Comparison of ENCODE assay signal across 8 mouse cellular contexts in the genomic region with DNA sequence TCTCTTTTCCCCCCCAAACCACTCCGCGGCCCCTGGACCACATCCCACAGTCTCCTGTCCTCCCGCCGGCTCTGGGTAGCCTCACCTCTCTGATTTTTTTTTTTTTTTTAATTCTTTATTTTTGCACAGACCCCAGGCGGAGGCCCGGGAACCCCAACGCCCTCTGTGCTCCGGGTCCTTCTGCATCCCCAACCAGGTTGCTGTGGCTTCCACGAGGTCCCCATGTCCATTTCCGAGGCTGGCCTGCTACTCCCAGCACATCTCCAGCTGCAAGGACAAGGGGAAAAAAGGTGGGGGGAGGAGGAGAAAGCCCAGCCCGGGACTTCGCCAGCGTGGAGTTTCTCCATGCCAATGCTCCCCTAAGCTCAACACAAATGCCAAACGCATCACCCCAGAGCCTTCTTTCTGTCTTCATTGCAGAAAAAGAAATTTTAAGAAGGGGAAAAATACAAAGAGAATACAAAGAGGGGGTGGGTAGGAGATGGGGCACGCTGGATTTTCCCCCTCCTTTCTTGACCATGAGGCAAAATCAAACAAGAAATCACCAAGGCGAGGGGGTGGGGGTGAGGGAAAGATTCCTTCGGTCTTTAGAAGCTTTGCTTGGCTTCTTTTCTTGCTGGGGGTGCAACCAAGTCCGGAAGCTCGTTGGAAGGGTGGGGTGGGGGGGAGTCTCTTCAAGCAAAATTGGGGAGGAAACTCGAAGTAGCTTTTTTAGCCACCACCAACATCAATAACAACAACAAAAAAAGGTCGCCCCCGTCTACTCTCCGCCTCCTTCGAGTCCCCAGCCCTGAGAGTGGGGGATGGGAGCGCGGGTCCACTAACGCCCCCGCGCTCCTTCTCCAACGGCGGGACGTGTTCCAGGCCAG. TPM values are rescaled to one million over a fixed set of nuclear protein-coding genes. Genes with fewer than 3 reads are reported as not detected.
DNase-seq lines count a peak whose midpoint lies in the region; ATAC-seq and TF ChIP-seq lines count a peak whose summit lies in the region.

No protein-coding gene starts in this region.

- DNase-seq in NIH3T3 (ENCODE audit: low read depth): peak; percentile 66
- DNase-seq in cerebellum, adult 18-20 months: peak; percentile 18 to 43
- peak; percentile 72 for DNase-seq in hindbrain, embryonic 14.5 days (ENCODE audit: low spot score)
- peak; percentile 42 to 59 for DNase-seq in left cerebral cortex, adult 2 months (ENCODE audit: extremely low spot score in 1 of 2, low spot score in 2 of 2)
- DNase-seq in lung, postnatal 36 days: peak; percentile 50
- peak; percentile 75 for DNase-seq in right cerebral cortex, postnatal 4 days

- peak overlapping the region; percentile 90 for H3K4me2 ChIP-seq in hindbrain, embryonic 14.5 days (replicated peaks)

- under 1% methylated on average over 32 of the region's 32 CpGs for WGBS in hindbrain, embryonic 14.5 days

- H3K9ac ChIP-seq in hindbrain, embryonic 14.5 days: peak overlapping the region; percentile 99

- intact Hi-C loops in left cerebral cortex, adult 2 months (cut with DNase I): loop anchor here (1.0 to 10.0 kb wide), 4 partner anchors 192 to 1134 kb away; no protein-coding TSS in a partner anchor

- TF ChIP-seq CTCF in left cerebral cortex, adult 2 months (IDR thresholded peaks at IDR 0.05): no peak

- peak overlapping the region; percentile 99 for H3K27ac ChIP-seq in hindbrain, embryonic 14.5 days
- H3K27ac ChIP-seq in left cerebral cortex, adult 2 months: peak overlapping the region; percentile 93

- H3K4me1 ChIP-seq in hindbrain, embryonic 14.5 days (replicated peaks; ENCODE audit: control insufficient read depth, insufficient read depth, low read length): peaks cover 24% of the 10 kb centered on the region

- H3K9me3 ChIP-seq in hindbrain, embryonic 14.5 days (ENCODE audit: control insufficient read depth, low read length): no peaks in the 10 kb centered on the region

- H3K4me3 ChIP-seq in hindbrain, embryonic 14.5 days (replicated peaks; ENCODE audit: low read length): peak overlapping the region; percentile 99
- peak overlapping the region; percentile 79 for H3K4me3 ChIP-seq in left cerebral cortex, adult 2 months

- no peaks in the 10 kb centered on the region for H3K27me3 ChIP-seq in hindbrain, embryonic 14.5 days (ENCODE audit: control insufficient read depth, insufficient read depth, low read length)

- ATAC-seq in frontal cortex, adult (ENCODE audit: low TSS enrichment): peak; percentile 10; the same call in 1 of the 2 replicates
- ATAC-seq in hindbrain, embryonic 14.5 days (ENCODE audit: low FRiP score): no peak
- ATAC-seq in megakaryocyte-erythroid progenitor cell, adult 5-6 weeks (replicated peaks; ENCODE audit: low FRiP score, low TSS enrichment, poor library complexity, severe bottlenecking): no peak

- H3K36me3 ChIP-seq in hindbrain, embryonic 14.5 days (replicated peaks; ENCODE audit: control insufficient read depth, insufficient read depth): peaks cover 14% of the 10 kb centered on the region

RNA-seq across cellular contexts. Expression of gene Sox4, which starts 2.7 kb away (rescaled TPM):
- polyA plus RNA-seq in hindbrain, embryonic 14.5 days (2014; fragmentation: Nextera tagmentation; extraction: Ambion mirVana): 182 and 195 TPM in 2 replicates
- total RNA-seq in left cerebral cortex, adult 2 months (2021): 10 to 100 TPM; 17.2 to 19.8 TPM
- 15.1 and 20.3 TPM in 2 replicates for total RNA-seq in megakaryocyte-erythroid progenitor cell, adult 5-6 weeks (2014; fragmentation: Nextera tagmentation)
- 22.7 and 49.7 TPM in 2 replicates for total RNA-seq in megakaryocyte-erythroid progenitor cell, adult 5-6 weeks (2017)
